ENCODE assay signal across 9 mouse cellular contexts in the genomic region with DNA sequence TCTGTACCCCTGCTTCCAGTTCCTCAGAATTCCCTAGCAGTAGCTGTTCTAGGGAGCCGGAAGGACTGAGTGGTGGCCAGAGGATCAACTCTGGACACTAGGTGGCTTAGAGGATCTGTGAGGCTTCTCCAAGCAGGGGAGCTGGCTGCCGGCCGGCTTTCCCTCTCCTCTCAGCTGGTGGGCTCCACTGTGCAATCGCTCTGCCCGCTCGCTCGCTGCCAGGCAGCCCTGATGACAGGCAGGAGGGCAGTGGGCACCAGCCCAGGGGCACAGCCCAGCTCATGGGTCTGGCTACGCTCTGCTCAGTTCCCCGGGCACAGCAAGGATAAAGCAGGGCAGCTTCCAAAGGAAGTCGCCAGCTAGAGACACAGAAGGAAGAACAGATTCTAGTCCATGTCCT. TPM values are rescaled to one million over a fixed set of nuclear protein-coding genes. Genes with fewer than 3 reads are reported as not detected.
DNase-seq lines count a peak whose midpoint lies in the region; ATAC-seq and TF ChIP-seq lines count a peak whose summit lies in the region.
"Had no signal": no experiment of that assay in that cellular context is flagged by ENCODE, and none has a peak within 500 bp of the region (broad histone marks: within the 10 kb centered on the region; RNA-seq: fewer than 3 reads in every experiment).

No protein-coding gene starts in this region.

- H3K79me2 ChIP-seq in liver, adult 2 months (ENCODE audit: control insufficient read depth, insufficient read depth, low read length): no peaks in the 10 kb centered on the region

- peak; percentile 43 for DNase-seq in adrenal gland, postnatal 10 days
- DNase-seq in adrenal gland, adult 18-20 months (ENCODE audit: low spot score in 2 of 2): no peak
- DNase-seq in cerebellum, adult 8-10 months: peak; percentile 21
- DNase-seq in gastrocnemius, postnatal 10 days: peak; percentile 65
- peak; percentile 74 for DNase-seq in intestine, embryonic 14.5 days (ENCODE audit: low spot score)
- no peak for DNase-seq in liver, adult 2 months (ENCODE audit: extremely low read depth, low read depth, low spot score)
- DNase-seq in ovary, postnatal 14 days (ENCODE audit: low spot score): peak; percentile 35
- DNase-seq in urinary bladder, adult 2 months (ENCODE audit: low spot score): no peak

- no peak overlapping the region; the same call in 1 of the 2 replicates for H3K4me2 ChIP-seq in intestine, embryonic 14.5 days (ENCODE audit: low read length)

- H3K4me3 ChIP-seq in intestine, embryonic 14.5 days (ENCODE audit: low read depth, low read length): no peak overlapping the region
- peak overlapping the region; percentile 30; the same call in 1 of the 2 replicates for H3K4me3 ChIP-seq in liver, adult 2 months (ENCODE audit: insufficient read depth, low read depth, low read length)

- H3K9ac ChIP-seq in intestine, embryonic 14.5 days (ENCODE audit: low read length): no peak overlapping the region
- no peak overlapping the region for H3K9ac ChIP-seq in liver, adult 2 months (ENCODE audit: low read depth, low read length)

- peak; percentile 35; the same call in 1 of the 2 replicates for TF ChIP-seq CTCF in liver, adult 2 months (IDR thresholded peaks at IDR 0.05; ENCODE audit: low read depth, low read length)

- H3K27me3 ChIP-seq in intestine, embryonic 14.5 days (replicated peaks; ENCODE audit: control insufficient read depth, insufficient read depth, low read length): peaks cover 31% of the 10 kb centered on the region
- 0 out of 2 replicates have a peak, but pooled peaks cover 5% of the 10 kb centered on the region for H3K27me3 ChIP-seq in liver, adult 2 months (ENCODE audit: control insufficient read depth, insufficient read depth, low read length)

- H3K4me1 ChIP-seq in intestine, embryonic 14.5 days (replicated peaks; ENCODE audit: control insufficient read depth, insufficient read depth, low read length): peaks cover 13% of the 10 kb centered on the region
- H3K4me1 ChIP-seq in liver, adult 2 months (ENCODE audit: control insufficient read depth, insufficient read depth, low read length): no peaks in the 10 kb centered on the region

- no peaks in the 10 kb centered on the region for H3K9me3 ChIP-seq in intestine, embryonic 14.5 days (ENCODE audit: control insufficient read depth, low read length)

- H3K27ac ChIP-seq in intestine, embryonic 14.5 days (ENCODE audit: low read depth): no peak overlapping the region
- H3K27ac ChIP-seq in liver, adult 2 months (replicated peaks; ENCODE audit: insufficient read depth, low read depth, low read length): no peak overlapping the region
- H3K27ac ChIP-seq: macrophage had no signal

- H3K36me3 ChIP-seq in intestine, embryonic 14.5 days (ENCODE audit: control insufficient read depth, insufficient read depth, low read length): no peaks in the 10 kb centered on the region
- no peaks in the 10 kb centered on the region for H3K36me3 ChIP-seq in liver, adult 2 months (ENCODE audit: control insufficient read depth, insufficient read depth, low read length)

- 0 out of 2 replicates have a peak, but pooled peaks have one; percentile 57 for ATAC-seq in intestine, embryonic 14.5 days (replicated peaks; ENCODE audit: low FRiP score, low TSS enrichment, low read depth)

- no peak for TF ChIP-seq POLR2A in liver, adult 2 months (IDR thresholded peaks at IDR 0.05; ENCODE audit: extremely low read depth, insufficient read depth, low read length)

- WGBS in intestine, embryonic 14.5 days: 25% methylated on average over 10 of the region's 10 CpGs
- WGBS in liver, adult 2 months: 54% methylated on average over 10 of the region's 10 CpGs

RNA-seq across cellular contexts. Expression of a gene that starts 7.7 kb away (rescaled TPM):
- 10 to 100 TPM in 1 of 2 experiments, 1 to 10 TPM in 1; 7.4 to 10.9 TPM for total RNA-seq in adrenal gland, postnatal 10 days (2021)
- 1 to 10 TPM; 4.8 to 6.5 TPM for total RNA-seq in adrenal gland, adult 18-20 months (2021)
- total RNA-seq in gastrocnemius, postnatal 10 days (2021): 10 to 100 TPM; 39.3 to 42.0 TPM
- polyA plus RNA-seq in intestine, embryonic 14.5 days (2014; fragmentation: Nextera tagmentation; extraction: Ambion mirVana): 6.6 and 7.8 TPM in 2 replicates
- total RNA-seq in liver, adult 2 months (2014; rRNA removed): 0.09 and 0.34 TPM in 2 replicates
- polyA plus RNA-seq in liver, adult 2 months (2012; rRNA removed): 0.24 TPM in 2 replicates
- 21.0 and 29.8 TPM in 2 replicates for polyA plus RNA-seq in urinary bladder, adult 2 months (2012; rRNA removed)

Comparison
In these comparisons a context has a peak if more than half of its experiments do, and no peak if none do; other contexts are left out.
1. DNase-seq: peak in adrenal gland, postnatal 10 days (single experiment), cerebellum, adult 8-10 months (single experiment), gastrocnemius, postnatal 10 days (single experiment), intestine, embryonic 14.5 days (single experiment) and ovary, postnatal 14 days (single experiment); none in adrenal gland, adult 18-20 months (0 of 2), liver, adult 2 months (single experiment) and urinary bladder, adult 2 months (single experiment).